Mouse (Mus musculus) G1E (cell line): ENCODE measurements around the gene Wdsub1. TPM values are rescaled to one million over a fixed set of nuclear protein-coding genes. Genes with fewer than 3 reads are reported as not detected.

Experiments used
- ATAC-seq: 2 replicates; pipeline ENCODE4 v1.8.0; 2016; ENCODE audit warnings: mild to moderate bottlenecking; ENCODE audit not compliant: insufficient number of reproducible peaks, poor library complexity, low FRiP score, severe bottlenecking; ENCODE audit errors: extremely low read depth
- DNase-seq: peaks from one replicate; pipeline ENCODE4 v3.0.0; 2012; ENCODE audit warnings: low spot score
- H3K27me3 ChIP-seq: 2 replicates; pipeline ENCODE4 v1.6.1; 2012; ENCODE audit warnings: mild to moderate bottlenecking, low read length, inconsistent platforms; ENCODE audit not compliant: insufficient read depth
- H3K36me3 ChIP-seq: replicated peaks from 2 replicates; pipeline ENCODE3; 2012; ENCODE audit warnings: mild to moderate bottlenecking, inconsistent platforms
- H3K4me1 ChIP-seq: 2 replicates; pipeline ENCODE4 v1.6.1; 2012; ENCODE audit warnings: low read depth, low read length, inconsistent platforms, mixed read lengths; ENCODE audit not compliant: insufficient read depth
- H3K4me3 ChIP-seq: 2 replicates; pipeline ENCODE4 v1.5.1; 2012; ENCODE audit warnings: low read depth, mild to moderate bottlenecking, inconsistent platforms, low read length, moderate library complexity, mixed read lengths
- H3K9me3 ChIP-seq: replicated peaks from 2 replicates; pipeline ENCODE4 v1.6.1; 2012; ENCODE audit warnings: inconsistent platforms
- CTCF ChIP-seq: IDR thresholded peaks from 2 replicates; pipeline ENCODE4 v1.5.1; 2012; ENCODE audit warnings: low read depth, low read length, inconsistent platforms, mixed read lengths
- GATA1 ChIP-seq: IDR thresholded peaks from 2 replicates; pipeline ENCODE4 v1.6.1; 2012; ENCODE audit warnings: borderline replicate concordance, low read length, inconsistent platforms, mixed read lengths
- GATA2 ChIP-seq: IDR thresholded peaks from 2 replicates; pipeline ENCODE4 v1.6.1; 2012; ENCODE audit warnings: low read depth, low read length, inconsistent platforms, borderline replicate concordance
- POLR2AphosphoS5 ChIP-seq: IDR thresholded peaks from 2 replicates; pipeline ENCODE4 v1.6.1; 2012; ENCODE audit warnings: low read depth, low read length, inconsistent platforms; ENCODE audit not compliant: insufficient replicate concordance
- TAL1 ChIP-seq: conservative IDR thresholded peaks from 2 replicates; pipeline ENCODE4 v1.6.1; 2012; ENCODE audit warnings: low read depth, low read length, inconsistent platforms, mixed read lengths
- polyA plus RNA-seq: library from polyadenylated mRNA; stranded (reverse); fragments of >175 nt; gene quantifications from 2 replicates; pipeline ENCODE4 v1.2.3, GENCODE M21; 2012
- total RNA-seq, 2 experiments: library from RNA; stranded (forward) in 1 of 2; stranded (reverse) in 1 of 2; fragments of 200-1000 nt in 1 of 2; fragments of >200 nt in 1 of 2; fragmentation: Nextera tagmentation in 1 of 2; gene quantifications; 2 replicates each; pipeline ENCODE4 v1.2.3; 2014 to 2017

Gene Wdsub1
- total and polyA plus RNA-seq, 3 experiments = 9.9 to 16.1 (median 13.7) TPM

- Histone ChIP-seq H3K4me1 (no peaks in the 10 kb centered on the region), H3K9me3 (no peaks in the 10 kb centered on the region), H3K36me3 (no peaks in the 10 kb centered on the region), H3K4me3 (no peak overlapping the region), H3K27me3 (peaks cover 53% of the 10 kb centered on the region)
- no peak for DNase-seq
- ATAC-seq = no peak
- TF ChIP-seq POLR2AphosphoS5 = no peak
- no peak for TF ChIP-seq CTCF
- TF ChIP-seq GATA2 = no peak
- no peak for TF ChIP-seq TAL1
- TF ChIP-seq GATA1 = no peak
These were observed 54.2 kb downstream of the Wdsub1 start for GRCm38 (mm10) chr2:59828103-59828655.

GRCm38 (mm10) chr2:59825380-59825779 is 57.0 kb downstream of the Wdsub1 start:
- Histone ChIP-seq H3K36me3 (no peaks in the 10 kb centered on the region), H3K9me3 (no peaks in the 10 kb centered on the region), H3K4me1 (no peaks in the 10 kb centered on the region), H3K4me3 (no peak overlapping the region), H3K27me3 (peaks cover 37% of the 10 kb centered on the region)
- ATAC-seq = no peak
- no peak for TF ChIP-seq POLR2AphosphoS5
- no peak for TF ChIP-seq TAL1
- DNase-seq = no peak

- Histone ChIP-seq H3K4me1 (no peaks in the 10 kb centered on the region), H3K36me3 (no peaks in the 10 kb centered on the region), H3K9me3 (no peaks in the 10 kb centered on the region), H3K27me3 (peaks cover 31% of the 10 kb centered on the region), H3K4me3 (no peak overlapping the region)
- ATAC-seq = no peak
- DNase-seq = no peak
- no peak for TF ChIP-seq POLR2AphosphoS5
- no peak for TF ChIP-seq GATA1
- no peak for TF ChIP-seq GATA2
- TF ChIP-seq CTCF = no peak
- TF ChIP-seq TAL1 = no peak
These were observed 58.1 kb downstream of the Wdsub1 start for GRCm38 (mm10) chr2:59824289-59824688.

- H3K4me3 ChIP-seq = no peak overlapping the region
- no peaks in the 10 kb centered on the region for H3K4me1 ChIP-seq
- no peak for TF ChIP-seq POLR2AphosphoS5
- no peak for TF ChIP-seq TAL1
- TF ChIP-seq GATA1 = no peak
- H3K36me3 ChIP-seq = no peaks in the 10 kb centered on the region
- ATAC-seq (no peak), DNase-seq (no peak)
- H3K9me3 ChIP-seq = no peaks in the 10 kb centered on the region
- peaks cover 31% of the 10 kb centered on the region for H3K27me3 ChIP-seq
These were observed 61.3 kb downstream of the Wdsub1 start for GRCm38 (mm10) chr2:59821044-59821443.

GRCm38 (mm10) chr2:59820088-59820487 is 62.3 kb downstream of the Wdsub1 start:
- H3K4me3 ChIP-seq = no peak overlapping the region
- peaks cover 32% of the 10 kb centered on the region for H3K27me3 ChIP-seq
- H3K4me1 ChIP-seq = no peaks in the 10 kb centered on the region
- ATAC-seq = no peak
- no peaks in the 10 kb centered on the region for H3K9me3 ChIP-seq
- DNase-seq = no peak
- TF ChIP-seq CTCF (no peak), GATA2 (no peak), POLR2AphosphoS5 (no peak), TAL1 (no peak), GATA1 (no peak)
- H3K36me3 ChIP-seq = no peaks in the 10 kb centered on the region

- ATAC-seq = no peak
- H3K4me3 ChIP-seq = no peak overlapping the region
- TF ChIP-seq POLR2AphosphoS5 (no peak), CTCF (no peak), GATA1 (no peak), GATA2 (no peak), TAL1 (no peak)
- H3K9me3 ChIP-seq = no peaks in the 10 kb centered on the region
- no peaks in the 10 kb centered on the region for H3K36me3 ChIP-seq
- no peak for DNase-seq
- H3K27me3 ChIP-seq = peaks cover 28% of the 10 kb centered on the region
- no peaks in the 10 kb centered on the region for H3K4me1 ChIP-seq
These were observed 63.0 kb downstream of the Wdsub1 start for GRCm38 (mm10) chr2:59819415-59819814.

GRCm38 (mm10) chr2:59818663-59819062 is 63.7 kb downstream of the Wdsub1 start:
- TF ChIP-seq GATA1 = no peak
- TF ChIP-seq POLR2AphosphoS5 = peak; percentile 67; the same call in 1 of the 2 replicates
- no peak for TF ChIP-seq TAL1
- no peaks in the 10 kb centered on the region for H3K9me3 ChIP-seq
- peaks cover 22% of the 10 kb centered on the region for H3K27me3 ChIP-seq
- DNase-seq = no peak
- ATAC-seq = no peak
- H3K4me1 ChIP-seq = no peaks in the 10 kb centered on the region
- no peak overlapping the region; the same call in 1 of the 2 replicates for H3K4me3 ChIP-seq
- no peaks in the 10 kb centered on the region for H3K36me3 ChIP-seq
